Mouse (Mus musculus): Measurements from ENCODE around the gene Cables2. TPM values are rescaled to one million over a fixed set of nuclear protein-coding genes. Genes with fewer than 3 reads are reported as not detected.

The Cables2 gene
- total RNA-seq, 2 experiments from 2014 or later = 7.4 to 14.4 TPM

DNA sequence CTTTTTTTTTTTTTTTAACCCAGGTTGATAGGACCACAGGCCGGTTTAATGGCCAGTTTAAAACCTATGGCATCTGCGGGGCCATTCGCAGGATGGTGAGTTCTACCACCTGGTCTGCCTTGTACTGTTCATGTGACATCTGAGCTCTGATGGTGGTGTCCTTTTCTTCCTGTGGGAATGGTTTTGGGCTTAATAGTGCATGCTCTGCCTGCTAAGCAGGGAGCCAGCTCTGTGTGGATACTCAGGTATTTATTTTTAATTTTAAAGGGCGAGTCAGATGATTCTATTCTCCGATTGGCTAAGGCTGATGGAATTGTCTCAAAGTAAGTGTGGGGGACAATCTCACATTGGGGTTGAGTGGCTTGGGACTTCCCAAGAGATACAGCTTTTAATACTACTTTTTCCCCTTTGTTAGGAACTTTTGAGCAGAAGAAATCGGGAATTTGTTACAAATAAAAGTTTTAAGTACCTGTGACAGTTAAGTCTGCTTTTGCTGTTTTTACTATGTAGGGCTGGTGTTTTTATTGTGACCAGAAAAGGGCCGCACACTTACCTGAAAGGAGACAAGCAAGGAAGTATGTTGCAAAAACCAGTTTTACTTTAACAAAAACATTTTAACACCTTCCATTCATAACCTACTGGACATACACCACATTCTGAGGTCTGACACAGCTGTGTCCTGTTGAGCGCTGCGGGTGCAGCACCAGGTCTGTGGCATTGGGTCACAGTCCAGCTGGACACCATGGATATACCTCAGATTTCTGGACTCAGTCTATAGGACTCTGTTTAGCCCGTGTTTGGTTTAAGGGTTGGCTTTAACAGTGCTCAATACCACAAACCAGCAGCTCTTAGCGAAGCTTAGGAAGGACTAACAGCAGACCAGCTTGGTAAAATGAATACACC, 15.1 kb downstream of the Cables2 start:
- ATAC-seq (replicated peaks; ENCODE audit: low FRiP score, low TSS enrichment, poor library complexity, severe bottlenecking) = no peak

GRCm38 (mm10) chr2:180257001-180257521, 16.2 kb downstream of the Cables2 start, which contains the start of gene Rps21:
Gene Rps21 (plus strand): TSS chr2:180257377.
- ATAC-seq (replicated peaks; ENCODE audit: low FRiP score, low TSS enrichment, poor library complexity, severe bottlenecking) = peak; percentile 91

GRCm38 (mm10) chr2:180256296-180257000, 16.8 kb downstream of the Cables2 start:
- ATAC-seq (replicated peaks; ENCODE audit: low FRiP score, low TSS enrichment, poor library complexity, severe bottlenecking) = peak; percentile 24

- no peak for ATAC-seq (replicated peaks; ENCODE audit: low FRiP score, low TSS enrichment, poor library complexity, severe bottlenecking)
Measured at GRCm38 (mm10) chr2:180255701-180256100, 17.6 kb downstream of the Cables2 start.

- ATAC-seq (replicated peaks; ENCODE audit: low FRiP score, low TSS enrichment, poor library complexity, severe bottlenecking) = no peak
Measured at GRCm38 (mm10) chr2:180254436-180255209, 18.7 kb downstream of the Cables2 start.

GRCm38 (mm10) chr2:180251838-180252237, 21.5 kb downstream of the Cables2 start:
- ATAC-seq (replicated peaks; ENCODE audit: low FRiP score, low TSS enrichment, poor library complexity, severe bottlenecking) = no peak

DNA sequence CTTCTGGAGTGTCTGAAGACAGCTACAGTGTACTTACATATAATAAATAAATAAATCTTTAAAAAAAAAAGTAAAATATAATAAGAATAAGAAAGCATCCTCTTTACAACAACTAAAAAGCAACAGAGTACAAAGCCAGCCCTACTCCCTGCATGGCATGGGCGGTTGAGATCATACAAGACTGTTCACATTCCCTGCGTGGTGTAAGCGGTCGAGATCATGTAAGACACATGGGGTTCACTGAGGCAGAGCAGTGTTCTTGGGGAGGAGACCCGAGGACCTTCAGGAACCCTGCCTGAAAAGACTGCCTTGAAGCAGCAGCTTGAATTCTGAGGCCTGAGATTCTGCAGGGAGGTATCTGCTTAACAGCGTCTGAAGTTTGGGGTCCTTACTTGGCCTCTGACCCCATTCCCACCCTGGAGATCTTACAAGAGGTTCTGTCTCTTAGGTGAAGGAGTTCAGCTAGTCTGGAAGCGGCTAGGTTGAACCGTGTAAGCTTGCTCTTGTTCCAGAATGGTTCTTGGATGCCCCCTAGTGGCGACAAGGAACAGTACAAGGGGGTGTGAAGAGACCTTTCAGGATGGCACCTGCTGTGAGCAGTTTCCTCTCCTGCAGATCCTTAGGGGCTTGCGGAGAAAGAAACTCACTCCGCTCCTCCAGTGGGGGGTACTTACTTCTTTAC, 22.2 kb downstream of the Cables2 start:
- peak; percentile 84 for ATAC-seq (replicated peaks; ENCODE audit: low FRiP score, low TSS enrichment, poor library complexity, severe bottlenecking)

DNA sequence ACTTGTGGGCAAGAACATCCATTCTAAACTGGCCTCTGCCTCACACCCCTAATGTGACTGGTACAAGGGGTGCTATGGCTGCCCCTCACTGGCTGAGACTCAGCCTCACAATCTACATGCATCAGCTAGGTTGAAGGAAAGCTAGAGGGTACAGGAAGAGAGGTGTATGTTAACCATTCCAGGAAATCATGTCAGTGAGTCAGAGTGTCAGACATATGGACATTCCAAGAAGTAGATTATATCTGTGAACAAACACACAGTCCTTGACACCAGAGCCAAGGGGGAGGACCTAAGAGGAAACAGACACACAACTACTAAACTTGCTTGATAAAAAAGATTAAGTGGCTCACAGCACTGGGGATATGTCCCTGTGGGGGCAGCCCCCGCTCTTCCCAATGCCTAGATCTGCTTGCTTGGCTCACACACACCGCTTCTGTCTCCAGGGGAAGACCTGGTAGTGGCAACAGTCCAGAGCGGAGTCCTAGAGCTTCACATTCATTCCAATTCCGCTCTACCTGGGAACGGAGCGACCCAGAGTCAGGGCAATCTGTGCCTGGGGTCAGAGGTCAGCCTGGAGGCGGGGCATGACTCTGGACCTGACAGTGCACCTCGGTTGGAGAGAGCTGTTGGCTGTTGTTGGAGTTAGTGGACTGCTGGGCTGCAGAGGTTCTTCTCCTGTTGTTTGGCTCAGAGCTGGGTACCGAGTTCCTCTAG, 24.2 kb downstream of the Cables2 start:
- ATAC-seq (replicated peaks; ENCODE audit: low FRiP score, low TSS enrichment, poor library complexity, severe bottlenecking) = no peak

- no peak for ATAC-seq (replicated peaks; ENCODE audit: low FRiP score, low TSS enrichment, poor library complexity, severe bottlenecking)
Measured at GRCm38 (mm10) chr2:180247916-180248315, 25.4 kb downstream of the Cables2 start.

DNA sequence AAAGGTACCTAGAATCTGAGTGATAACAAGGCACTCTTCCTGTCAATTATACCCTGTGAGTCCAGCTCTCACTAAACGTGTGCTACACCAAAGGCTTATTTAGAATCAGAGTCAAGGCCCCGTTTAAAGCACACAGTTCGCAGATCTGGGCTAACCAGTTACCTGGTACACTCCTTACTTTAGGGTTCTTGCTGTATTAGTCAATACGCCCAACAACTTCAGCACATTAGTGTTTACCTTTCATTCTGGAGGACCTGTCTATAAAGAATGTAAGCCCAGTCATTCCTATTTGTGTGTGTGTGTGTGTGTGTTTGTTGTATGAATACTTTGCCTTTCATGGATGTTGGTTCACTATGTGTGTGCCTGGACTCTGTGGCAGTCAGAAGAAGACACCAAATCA, 30.2 kb downstream of the Cables2 start:
- no peak for ATAC-seq (replicated peaks; ENCODE audit: low FRiP score, low TSS enrichment, poor library complexity, severe bottlenecking)

GRCm38 (mm10) chr2:180238591-180238990, 34.7 kb downstream of the Cables2 start:
- no peak for ATAC-seq (replicated peaks; ENCODE audit: low FRiP score, low TSS enrichment, poor library complexity, severe bottlenecking)

GRCm38 (mm10) chr2:180237601-180238345, 35.5 kb downstream of the Cables2 start:
- ATAC-seq (replicated peaks; ENCODE audit: low FRiP score, low TSS enrichment, poor library complexity, severe bottlenecking) = no peak

DNA sequence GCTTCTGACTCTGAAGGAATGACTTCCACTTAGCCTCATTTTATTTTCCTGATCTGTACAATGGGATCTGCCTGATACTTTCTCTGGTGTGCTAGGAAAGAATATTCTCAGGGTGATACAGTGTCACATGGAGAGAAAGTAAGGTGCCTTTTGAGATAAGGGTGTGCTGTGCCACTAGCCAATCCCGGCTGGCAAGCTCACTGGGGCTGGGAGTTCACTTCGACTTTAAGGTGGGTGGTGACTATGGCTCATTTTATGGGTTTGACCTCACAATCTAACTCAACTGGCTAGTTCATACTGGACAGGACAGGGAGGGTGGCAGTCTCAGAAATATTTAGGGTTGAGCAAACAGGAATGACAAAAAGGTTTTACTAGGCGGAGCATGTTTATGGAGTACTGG, 36.4 kb downstream of the Cables2 start:
- peak; percentile 93 for ATAC-seq (replicated peaks; ENCODE audit: low FRiP score, low TSS enrichment, poor library complexity, severe bottlenecking)

DNA sequence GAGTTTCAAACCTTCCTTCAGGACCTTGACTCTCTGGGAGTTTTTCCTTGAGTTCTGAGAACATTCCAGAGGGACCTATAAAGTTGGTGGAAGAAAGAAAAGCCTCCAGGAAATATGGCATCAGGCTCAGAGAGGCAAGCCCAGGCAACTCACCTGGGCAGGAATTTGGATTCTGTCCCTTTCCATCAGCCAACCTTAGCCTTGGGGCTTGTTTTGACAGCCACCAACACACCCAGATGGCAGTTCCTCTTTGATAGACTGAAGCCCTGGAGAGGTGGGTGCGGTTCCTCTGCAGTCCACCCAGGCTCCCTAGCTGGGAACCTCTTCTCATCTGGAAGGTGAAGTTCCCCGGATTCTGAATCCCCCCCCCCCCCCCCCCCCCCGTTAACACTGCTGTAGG, 36.8 kb downstream of the Cables2 start:
- ATAC-seq (replicated peaks; ENCODE audit: low FRiP score, low TSS enrichment, poor library complexity, severe bottlenecking) = peak; percentile 39; the same call in 1 of the 2 replicates

GRCm38 (mm10) chr2:180235788-180236187, 37.5 kb downstream of the Cables2 start:
- no peak for ATAC-seq (replicated peaks; ENCODE audit: low FRiP score, low TSS enrichment, poor library complexity, severe bottlenecking)

GRCm38 (mm10) chr2:180234980-180235379, 38.3 kb downstream of the Cables2 start:
- no peak for ATAC-seq (replicated peaks; ENCODE audit: low FRiP score, low TSS enrichment, poor library complexity, severe bottlenecking)

GRCm38 (mm10) chr2:180234353-180234752, 38.9 kb downstream of the Cables2 start:
- no peak for ATAC-seq (replicated peaks; ENCODE audit: low FRiP score, low TSS enrichment, poor library complexity, severe bottlenecking)

Data from megakaryocyte-erythroid progenitor cell, adult 5-6 weeks (primary cell).